Mouse (Mus musculus) layer of hippocampus, adult 9-10 months (tissue): ENCODE results near the gene Rfx3.

ENCODE experiments used
- DNase-seq: peaks from one replicate; pipeline ENCODE4 v3.0.0; 2022; ENCODE audit warnings: low spot score

Gene Rfx3

GRCm38 (mm10) chr19:27905172-27905571 lies 105.8 kb downstream of the Rfx3 start:
- DNase-seq = no peak

GRCm38 (mm10) chr19:27904655-27905054 lies 106.3 kb downstream of the Rfx3 start:
- peak; percentile 20 for DNase-seq

DNA sequence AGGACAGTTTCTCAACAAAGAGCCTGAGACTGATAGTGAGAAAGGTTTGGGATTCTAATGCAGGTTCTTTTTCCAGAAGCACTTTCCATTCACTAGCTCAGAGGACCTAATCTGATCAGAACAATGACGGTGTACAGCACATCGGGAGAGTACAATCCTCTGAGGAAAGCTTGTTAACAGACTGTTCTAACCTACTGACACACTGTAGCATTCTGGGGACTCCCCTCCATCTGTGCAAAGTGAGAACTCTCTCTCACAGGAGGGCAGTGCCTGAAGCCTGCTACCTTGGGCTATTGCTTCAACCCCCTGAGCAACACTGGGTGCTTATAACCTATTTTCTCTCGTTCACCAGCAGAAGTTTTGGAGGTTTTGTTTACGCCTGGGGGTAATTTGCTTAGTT lies 106.8 kb downstream of the Rfx3 start:
- no peak for DNase-seq

DNA sequence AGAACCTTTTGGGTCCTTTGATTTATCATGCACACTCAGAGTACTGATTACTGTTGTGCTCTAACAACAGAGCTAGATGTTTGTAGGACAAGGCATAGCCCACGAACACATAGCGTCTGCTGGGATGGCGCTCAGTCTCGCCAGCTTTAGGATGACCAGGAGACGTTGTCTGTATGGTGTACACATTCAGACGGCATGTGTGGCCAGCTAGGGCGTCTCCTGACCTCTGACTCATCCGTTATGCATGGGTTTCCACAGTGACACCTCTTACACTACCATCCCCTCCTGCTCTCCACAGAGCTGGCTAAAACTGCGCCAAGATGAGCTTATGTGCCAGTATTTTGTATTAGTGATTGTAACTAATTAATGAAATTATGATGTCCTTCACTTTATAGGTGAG lies 108.4 kb downstream of the Rfx3 start:
- no peak for DNase-seq

DNA sequence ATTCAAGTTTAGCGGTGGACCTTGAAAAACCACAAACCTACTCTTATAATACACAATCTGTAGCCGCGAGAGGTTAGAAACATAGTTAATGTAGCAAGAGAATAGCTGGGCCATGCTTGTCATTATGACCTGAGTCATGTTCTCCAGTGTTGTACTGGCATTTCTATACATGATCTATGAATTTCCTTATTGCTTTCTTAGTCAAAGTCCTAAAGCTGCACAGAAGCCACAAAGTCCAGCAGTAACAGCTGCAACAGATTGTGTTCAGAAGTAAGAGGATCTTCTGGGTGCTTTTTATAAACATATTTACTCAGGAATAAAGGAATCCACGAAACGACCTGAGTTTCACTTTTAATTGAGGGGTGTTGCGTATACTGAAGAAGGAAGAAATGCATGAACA lies 109.3 kb downstream of the Rfx3 start:
- no peak for DNase-seq

DNA sequence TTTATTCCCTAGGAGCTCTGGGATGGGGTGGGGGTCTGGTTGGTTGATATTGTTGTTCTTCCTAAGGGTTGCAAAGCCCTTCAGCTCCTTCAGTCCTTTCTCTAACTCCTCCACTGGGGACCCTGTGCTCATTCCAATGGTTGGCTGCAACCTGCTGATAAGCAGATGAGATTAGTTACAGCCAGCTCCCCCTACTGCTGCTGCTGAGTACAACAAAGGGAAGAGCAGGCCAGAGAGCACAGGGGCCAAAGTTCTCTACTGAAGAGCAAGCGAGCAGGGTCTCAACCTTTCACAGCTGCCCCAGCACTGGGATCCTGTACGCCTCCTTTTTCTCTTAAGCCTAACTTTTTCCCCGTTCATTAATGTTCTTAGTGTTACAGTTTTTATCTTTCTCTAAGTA lies 126.4 kb downstream of the Rfx3 start:
- DNase-seq = no peak

DNA sequence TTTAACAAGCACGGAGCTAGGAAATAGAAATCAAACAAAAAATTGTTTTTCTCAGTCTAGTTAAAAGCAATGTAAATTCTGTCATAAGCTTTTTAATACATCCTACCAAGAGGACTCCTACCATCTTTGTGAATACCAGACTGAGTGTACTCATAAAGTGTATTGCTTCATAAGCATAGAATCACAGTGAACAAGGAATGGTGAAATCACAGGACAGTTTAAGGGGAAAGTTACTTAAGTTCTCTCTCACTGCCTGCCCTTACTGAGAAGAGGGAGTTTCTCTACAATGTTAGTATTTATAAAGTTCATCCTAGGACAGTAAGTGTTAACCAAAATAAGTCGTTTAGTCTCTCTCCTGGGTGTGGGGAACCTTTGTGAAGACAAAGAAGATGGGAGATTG lies 133.5 kb downstream of the Rfx3 start:
- no peak for DNase-seq

DNA sequence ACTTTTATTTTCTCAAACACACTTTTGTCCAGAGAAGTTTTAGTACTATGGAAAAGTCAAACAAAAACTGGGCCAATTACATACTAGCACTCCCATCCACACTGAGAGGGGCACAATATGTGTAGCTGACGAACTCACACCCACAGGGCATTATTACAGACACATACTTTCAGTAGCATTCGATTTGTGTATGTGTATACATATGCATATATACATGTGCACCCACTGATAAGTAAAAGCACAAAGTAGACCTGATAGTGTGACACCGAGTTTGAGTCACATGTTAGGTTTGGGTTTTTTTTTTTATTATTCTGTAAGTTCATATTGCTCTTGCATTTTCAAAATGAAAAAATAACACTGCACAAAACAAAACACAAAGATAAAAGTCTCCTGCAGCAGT lies 140.2 kb downstream of the Rfx3 start:
- no peak for DNase-seq

DNA sequence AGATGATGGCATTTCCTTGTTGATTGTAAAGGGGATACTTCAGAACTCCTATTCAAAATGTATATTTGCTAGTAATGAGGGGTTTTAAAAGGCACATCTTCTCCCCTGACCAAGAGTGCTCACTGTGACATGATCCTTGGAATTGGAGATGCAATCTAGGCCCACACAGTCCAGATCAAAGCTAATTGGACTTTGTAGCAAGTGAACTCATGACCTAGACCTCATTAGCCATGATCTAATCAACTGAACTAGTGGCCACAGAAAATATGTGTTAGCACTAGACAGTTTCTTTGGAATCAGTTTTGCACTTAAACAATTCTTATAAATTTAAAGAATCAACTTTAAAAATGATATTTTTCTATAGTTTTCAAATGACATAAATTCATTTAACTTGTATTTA lies 151.3 kb downstream of the Rfx3 start:
- no peak for DNase-seq

DNA sequence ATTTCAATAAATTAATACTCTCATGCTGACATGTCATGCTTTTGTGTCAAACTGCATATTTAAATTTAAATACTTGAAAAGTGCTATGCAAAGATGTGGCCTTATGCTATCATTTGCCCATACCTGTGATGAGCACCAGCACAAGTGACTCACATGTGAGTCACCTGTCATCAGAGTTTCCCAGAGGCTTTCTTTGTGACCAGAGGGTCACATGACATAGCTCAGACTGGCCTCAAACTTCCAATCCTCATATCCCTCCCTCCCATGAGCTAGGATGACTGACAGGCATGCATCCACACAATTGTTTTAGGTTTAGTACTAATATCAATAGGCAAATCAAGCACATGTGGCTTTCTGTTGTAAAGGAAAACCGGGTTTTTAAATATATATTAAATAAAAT lies 162.0 kb downstream of the Rfx3 start:
- no peak for DNase-seq

- DNase-seq = no peak
Measured at GRCm38 (mm10) chr19:27847055-27847454, 163.9 kb downstream of the Rfx3 start.

DNA sequence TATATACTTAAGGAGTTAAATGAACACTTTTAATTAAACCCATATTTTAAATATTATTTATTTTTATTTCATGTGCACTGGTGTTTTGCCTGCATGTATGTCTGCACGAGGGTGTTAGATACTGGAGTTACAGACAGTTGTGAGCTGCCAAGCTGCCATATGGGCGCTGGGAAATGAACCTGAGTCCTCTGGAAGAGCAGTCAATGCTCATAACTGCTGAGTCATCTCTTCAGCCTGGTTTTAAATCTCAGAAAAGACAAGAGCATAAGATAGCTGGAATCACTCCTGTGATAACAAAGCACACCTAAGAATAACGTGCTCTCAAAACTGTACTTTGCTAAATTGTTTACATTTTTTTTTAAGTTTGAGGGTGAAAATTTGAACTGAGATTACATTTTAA lies 172.3 kb downstream of the Rfx3 start:
- DNase-seq = no peak

- no peak for DNase-seq
Measured at GRCm38 (mm10) chr19:27838041-27838440, 172.9 kb downstream of the Rfx3 start.

GRCm38 (mm10) chr19:27832448-27832847 lies 178.5 kb downstream of the Rfx3 start:
- no peak for DNase-seq

DNA sequence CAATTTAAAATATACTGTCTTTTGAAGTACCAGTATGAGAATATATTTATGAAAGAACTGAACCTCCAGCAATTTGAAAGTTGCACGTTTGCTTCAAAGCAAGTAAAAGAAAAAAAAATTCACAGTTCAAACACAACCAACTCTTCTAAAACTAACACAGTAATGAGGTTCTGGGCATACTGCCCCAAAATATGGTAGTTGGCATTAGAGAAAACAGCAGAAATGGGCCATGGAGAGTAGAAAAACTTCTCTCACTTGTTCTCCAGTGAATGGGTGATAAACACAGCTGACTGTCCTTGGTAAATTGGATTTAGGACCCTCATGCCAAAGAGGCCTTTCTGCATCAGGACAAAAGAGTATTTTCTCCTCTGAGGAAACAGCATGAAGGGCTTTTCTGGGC lies 182.7 kb downstream of the Rfx3 start:
- DNase-seq = no peak

DNA sequence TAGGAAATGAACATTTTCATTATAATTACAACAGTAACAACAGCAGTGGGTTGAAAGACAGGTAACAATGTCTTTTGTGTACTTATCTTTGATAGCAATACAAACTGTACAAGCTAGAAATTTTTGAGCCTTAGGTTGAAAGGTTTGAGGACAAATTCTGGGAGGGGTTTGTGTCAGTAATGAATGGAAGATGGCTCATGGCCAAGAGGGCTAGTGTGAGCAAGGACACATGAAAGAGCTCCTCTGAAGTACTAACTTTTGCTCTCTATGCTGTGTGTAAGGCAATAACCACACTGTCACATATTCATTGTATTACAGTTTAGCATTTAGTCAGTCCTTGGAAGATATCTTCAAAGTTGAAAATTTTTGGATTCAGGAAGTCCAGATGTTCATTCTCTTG lies 193.3 kb downstream of the Rfx3 start:
- DNase-seq = no peak

DNA sequence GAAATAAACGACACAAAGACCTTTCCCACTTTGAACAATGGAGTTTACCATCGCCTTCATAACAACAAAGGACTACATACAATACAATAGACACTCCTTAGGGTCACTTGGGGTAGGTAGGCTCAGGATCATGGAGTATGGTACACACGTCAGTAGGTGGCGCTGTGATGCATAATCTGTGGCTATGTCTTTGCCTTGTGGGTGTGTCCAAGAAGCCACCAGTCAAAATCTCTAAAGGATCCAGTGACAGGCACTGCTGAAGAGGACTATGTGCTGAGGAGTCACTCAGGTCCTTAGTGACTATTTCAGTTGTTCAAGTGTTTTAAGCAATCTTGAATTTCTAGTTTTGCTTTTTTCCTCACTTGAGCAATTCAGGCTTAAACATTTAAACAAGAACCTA lies 230.9 kb downstream of the Rfx3 start:
- DNase-seq = no peak

DNA sequence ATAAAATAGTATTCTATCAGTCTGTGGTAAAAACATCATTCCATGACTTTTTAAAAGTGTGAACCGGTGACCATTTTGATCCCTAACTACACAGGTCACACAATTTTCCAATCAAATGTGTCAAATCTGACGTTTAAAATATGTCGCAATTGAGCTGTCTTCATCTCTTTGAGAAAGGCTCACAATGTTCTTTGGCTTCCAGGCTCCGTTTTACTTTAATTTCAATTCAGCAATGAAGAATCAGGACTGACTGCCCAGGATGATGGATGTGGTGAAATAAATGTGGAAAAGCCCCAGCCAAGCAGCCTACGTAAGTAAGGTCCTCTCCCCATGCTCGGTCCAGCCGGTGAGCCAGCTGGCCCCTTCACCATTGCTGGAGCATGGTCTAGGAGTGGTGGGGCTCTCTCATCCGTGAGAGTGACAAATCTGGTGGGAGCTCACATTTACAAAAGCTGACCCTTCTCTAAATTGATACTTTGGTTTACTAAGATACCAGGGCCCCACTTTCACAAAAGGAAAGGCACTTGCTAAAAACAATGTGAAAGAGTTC lies 240.2 kb downstream of the Rfx3 start:
- DNase-seq = no peak

- DNase-seq = no peak
Measured at GRCm38 (mm10) chr19:27768444-27768843, 242.5 kb downstream of the Rfx3 start.

DNA sequence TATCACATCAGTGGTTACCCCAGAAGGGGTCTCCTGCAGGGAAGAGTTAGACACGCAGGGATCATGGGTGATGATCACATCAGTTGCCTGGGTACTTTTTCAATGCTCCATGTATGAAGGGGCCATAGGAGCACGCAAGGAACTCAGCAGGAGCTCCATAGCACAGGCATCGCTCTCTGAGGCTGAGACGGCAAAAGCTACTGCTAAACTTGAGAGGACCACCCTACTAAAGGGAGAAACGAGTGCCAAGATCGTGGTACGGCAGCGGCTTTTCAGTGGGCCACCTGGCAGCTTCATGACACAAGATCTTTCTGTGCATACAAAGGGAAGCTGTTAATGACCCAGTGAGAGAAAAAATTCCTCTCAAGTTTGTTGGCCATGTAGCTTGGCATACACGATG lies 250.7 kb downstream of the Rfx3 start:
- no peak for DNase-seq

GRCm38 (mm10) chr19:27759347-27759746 lies 251.6 kb downstream of the Rfx3 start:
- DNase-seq = no peak

- DNase-seq = no peak
Measured at GRCm38 (mm10) chr19:27747301-27747700, 263.7 kb downstream of the Rfx3 start.

DNA sequence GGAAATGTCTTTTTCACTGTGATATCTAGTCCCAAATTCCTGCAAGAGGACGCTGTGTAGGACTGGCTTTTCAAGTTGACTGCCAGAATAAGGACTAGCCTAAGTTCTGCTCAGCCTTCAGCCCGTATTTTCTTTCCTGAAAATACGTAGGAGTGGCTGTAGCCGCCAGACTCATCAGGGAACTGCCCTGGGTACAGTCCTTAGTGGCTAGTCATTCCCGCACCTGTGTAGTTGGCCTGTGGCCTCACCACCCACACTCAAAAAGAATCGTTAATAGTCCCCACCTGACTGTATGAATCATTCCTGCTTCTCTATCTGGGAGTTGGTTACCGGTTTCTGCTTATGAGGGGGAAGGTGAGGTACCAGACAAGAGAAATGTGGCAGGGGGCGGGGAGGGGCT lies 272.1 kb downstream of the Rfx3 start:
- DNase-seq = no peak

DNA sequence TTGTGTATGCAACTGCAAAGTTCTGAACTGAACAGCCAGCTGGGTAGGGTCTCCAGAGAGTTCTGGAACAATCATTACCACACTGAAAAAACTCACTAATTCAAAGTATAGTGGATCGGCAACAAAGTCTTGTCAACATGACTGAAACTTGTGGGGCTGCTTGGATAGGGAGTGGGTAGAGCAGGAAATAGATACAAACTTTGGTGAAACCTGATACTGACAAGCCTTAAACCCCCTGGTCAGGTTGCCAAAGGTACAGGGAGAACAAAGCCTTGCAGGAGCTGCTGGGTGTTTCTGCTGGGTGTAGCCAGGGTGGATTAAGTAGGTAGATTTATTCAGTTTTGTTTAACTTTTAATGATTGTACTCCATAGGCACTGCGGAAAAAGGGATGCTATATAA lies 274.4 kb downstream of the Rfx3 start:
- DNase-seq = no peak

- no peak for DNase-seq
Measured at GRCm38 (mm10) chr19:27718931-27719330, 292.0 kb downstream of the Rfx3 start.
